Mouse (Mus musculus) inflammation-experienced regulatory T-cells, adult 6 months (primary cell): ENCODE results near the gene Pik3c2g. TPM values are rescaled to one million over a fixed set of nuclear protein-coding genes. Genes with fewer than 3 reads are reported as not detected.

Experiments used
- ATAC-seq: one replicate; pipeline ENCODE4 v1.8.0; 2017
- polyA plus RNA-seq, 3 experiments: library from polyadenylated mRNA; unstranded; fragments of 100-300 nt; shearing (Covaris generic); gene quantifications; one replicate each; pipeline ENCODE4 v1.2.1; 2017

Pik3c2g gene
- polyA plus RNA-seq, 3 experiments from 2014 or later: 0.25 TPM; not detected in 2

DNA sequence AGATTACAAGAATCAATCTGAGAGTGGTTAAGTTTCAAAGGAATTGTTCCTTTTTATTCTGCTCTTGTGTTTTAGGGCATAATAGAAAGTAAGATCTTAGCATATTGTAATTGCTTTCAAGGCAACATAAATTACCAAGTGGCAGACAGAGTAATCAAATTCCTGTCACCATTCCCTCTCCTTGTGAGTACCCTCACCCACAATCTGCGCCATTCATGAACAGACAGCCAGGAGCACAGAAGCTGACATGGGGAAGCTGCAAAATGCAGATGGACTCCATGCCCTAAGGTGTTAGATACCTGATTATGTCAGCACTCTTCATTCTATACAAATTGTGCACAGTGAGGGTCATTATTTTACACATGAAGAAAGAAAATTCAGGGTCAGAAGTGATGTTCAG lies 255.6 kb downstream of the Pik3c2g start:
- no peak for ATAC-seq

DNA sequence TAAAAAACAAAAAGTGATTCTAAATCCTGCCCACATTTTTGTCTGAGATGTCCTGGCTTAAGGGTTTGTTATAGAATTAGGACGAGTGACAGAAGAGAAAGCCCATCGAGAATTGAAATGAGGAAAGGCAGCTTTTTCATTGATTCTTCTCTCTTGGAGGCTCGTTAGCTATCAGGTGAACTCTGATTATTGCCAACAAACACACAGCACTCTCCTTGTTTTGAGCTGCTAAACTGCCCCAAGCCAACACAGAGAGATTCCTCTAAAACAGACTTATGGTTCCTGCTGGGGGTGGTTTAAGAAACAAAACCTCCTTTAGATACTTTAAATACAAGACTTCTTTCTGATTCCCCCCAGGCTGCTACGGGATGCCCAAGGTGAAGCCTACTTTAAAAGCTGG lies 256.5 kb downstream of the Pik3c2g start:
- no peak for ATAC-seq

DNA sequence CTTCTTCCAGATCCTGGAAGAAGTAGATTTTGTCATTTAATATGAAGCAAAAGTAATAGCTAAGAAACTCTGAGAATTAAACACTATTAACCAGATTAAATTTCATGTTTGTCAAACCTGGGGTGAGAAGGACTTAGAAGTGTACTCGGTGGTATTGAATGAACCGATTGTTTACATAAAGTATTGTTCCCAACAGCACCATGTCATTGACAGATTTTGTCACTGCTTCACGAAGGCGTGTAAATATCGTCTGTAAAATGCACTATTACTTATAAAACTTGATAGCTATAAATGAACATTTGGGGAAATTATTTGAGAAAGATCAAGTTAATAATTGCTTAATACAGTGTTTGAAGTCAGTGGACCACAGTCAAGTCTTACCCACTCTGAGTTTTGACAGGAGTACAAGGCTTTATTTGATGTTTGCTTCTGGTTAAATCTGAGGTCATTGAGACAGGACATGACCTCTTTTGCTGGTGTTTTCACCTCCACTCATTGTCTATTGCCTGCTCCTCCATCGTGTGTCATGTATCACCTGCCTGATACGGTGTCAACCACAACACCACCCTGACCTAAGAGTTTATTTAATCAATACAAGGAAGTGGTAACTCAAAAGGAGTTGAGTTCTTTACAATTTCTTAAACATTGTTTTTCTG lies 260.0 kb downstream of the Pik3c2g start:
- ATAC-seq: no peak

DNA sequence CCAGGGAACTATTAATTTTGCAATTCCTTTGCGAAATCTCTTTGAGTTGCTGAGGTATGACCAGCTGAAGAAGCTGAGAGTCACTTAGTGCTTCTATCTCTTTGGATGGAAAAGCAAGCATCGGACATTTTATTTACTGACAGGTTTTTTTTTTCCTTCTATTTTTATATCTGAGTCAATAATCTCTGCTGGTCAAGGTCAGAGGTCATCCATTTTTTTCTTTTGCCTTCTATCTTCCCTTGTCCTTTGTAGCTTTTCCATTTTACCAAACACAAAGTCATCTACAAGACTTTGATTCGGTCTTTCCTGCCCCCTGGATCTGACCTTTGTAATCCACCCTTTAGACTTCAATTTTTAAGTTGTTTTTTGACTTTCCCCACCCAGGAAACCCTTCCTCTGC lies 262.9 kb downstream of the Pik3c2g start:
- no peak for ATAC-seq

DNA sequence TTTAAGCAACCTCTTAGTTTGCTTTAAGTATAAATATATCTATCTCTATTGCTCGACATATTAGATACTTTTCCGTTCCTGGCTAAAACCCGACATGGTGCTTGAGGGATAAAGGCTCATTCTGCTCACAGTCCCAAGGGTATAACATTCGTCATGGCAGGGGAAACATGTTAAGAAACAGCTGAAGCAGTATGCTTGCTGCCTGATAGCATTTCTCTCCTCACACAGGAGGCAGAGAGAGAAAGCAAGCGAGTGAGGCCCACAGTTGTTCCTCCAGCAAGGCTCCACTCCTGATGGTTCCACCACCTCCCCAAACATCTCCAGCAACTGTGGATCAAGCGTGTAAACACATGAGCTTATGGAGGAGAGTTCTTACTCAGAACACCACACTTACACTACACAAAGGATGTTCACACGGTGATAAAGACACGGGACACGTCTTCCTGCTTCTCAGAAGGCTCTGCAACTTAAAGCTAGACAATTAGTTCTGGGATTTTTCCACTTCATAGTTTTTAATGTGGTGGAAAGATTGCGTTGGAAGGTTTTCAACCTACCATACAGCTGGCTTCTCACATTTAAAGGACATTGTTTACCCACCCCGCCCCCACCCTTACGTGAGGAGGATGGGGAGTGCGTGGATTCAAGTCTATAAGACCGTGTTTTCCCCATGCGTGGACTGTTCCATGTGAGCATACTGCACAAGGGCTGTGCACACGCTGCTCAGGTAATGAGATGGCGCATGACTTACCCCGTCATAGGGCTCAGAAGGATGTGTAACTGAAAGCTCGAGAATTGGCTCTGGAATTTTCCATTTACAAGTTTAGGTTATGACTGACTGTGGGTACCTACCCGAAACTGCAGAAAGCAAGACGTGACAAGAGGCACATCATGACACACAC lies 264.9 kb downstream of the Pik3c2g start:
- ATAC-seq: no peak

DNA sequence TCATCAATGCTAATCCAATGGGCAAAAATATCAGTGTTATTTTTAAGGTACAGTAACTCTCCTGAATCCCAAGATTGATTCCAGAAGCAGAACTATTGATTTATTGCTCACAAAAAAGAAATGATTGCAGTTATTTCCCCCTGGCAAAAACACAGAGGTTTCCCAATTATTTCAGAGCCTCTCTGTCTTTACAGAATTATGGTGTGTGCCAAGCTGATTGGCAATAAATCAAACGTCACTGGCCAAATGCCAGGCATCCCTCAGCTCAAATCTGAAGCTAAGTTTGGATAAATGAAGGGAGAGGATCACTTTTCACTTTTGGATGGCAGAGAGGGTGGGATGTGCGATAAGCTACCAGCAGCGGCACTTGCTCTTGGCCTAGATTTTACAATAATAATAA lies 265.8 kb downstream of the Pik3c2g start:
- ATAC-seq: no peak

DNA sequence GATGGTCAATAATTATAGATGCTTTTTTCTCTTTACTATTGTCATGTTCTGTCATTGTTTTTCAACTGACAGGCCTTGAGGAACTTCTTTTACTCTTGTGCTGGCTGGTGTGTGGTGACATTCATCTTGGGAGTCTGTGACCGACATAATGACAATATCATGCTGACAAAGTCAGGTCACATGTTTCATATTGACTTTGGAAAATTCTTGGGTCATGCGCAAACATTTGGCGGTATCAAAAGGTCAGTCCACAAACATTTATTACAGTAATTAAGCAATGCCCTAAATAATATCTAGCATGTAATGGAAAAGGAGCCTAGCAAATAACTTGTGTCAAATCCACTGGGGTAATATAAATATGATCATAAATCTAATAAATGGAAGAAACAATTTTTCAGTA lies 273.1 kb downstream of the Pik3c2g start:
- ATAC-seq: no peak

DNA sequence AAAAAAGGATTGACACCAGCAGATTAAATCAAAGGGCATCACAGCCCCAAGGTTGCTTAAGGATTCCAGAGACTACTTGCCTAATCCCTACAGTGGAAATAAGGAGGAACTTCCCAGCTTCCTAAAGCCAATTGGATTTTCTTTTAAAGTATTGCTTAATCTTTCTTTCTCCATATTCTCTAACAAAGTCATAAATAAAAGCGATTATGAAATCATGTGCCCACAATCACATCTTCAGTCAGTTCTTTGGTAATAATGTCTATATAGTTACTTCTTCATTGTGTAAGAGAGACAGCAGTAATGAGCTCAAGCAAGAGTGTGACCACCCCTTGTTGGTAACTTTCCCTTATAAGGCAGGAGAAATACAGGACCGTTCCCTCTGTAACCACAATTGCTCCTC lies 274.5 kb downstream of the Pik3c2g start:
- ATAC-seq: no peak

DNA sequence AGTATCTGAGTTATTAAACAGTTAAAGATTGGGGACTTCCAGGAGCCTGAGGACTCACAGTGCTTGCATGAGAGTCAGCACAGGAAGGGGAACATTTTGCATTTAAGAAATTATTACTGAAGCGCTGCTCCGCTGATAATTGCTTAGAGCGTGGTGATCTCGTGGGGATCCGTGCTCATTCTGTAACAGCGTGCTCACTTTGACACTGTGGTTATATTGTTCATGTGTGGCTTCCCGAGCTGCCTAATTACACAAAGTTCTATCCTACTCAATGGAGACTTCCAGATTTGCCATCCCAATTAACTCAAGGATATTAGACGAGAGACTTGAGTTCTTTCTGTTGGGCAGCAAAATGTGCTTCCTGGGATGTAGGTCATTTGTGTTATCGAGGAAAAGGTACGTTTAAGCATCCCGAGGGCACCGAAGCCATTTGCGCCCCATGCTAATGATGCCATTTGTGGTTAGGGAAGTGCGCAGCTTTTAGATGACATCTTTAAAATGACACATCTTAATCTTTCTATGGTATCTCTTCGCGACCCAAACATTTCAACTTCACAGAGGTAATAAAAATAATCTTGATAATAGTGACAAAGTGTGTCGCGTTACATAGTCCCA lies 278.1 kb downstream of the Pik3c2g start:
- no peak for ATAC-seq

DNA sequence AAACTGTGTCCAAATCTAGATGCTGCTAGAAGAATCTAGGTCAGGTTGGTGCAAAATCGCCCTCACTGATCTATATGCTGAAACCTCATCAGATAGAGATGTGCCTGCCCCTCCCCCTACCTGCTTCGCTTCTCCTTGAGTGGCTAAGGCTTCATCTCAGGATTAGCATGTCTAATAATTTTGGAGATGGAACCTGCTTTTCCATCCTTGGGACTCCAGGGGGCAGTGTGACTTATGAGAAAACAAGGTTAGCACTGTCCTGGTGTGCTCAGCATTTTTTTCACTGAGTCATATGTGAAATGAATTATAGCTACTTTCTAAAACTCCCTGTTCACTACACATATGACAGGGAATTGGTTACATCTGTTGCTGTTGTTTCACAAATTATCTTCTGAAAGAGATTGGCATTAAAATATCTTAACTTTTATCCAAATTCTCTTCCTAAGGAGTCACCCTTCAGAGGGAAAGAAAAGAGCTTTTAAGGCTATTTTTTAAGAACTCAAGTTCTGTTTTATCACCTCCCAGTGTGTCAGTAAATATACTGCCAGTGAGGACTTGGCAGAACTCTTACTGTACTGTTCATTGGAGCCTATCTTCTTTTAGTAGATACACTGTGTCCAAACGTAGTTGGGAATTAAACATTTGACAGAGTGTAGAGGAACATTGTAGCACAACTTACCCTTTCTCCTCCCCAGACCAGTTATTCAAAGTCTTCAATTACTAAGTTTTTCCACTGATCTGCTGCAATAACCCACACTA lies 287.6 kb downstream of the Pik3c2g start:
- no peak for ATAC-seq

DNA sequence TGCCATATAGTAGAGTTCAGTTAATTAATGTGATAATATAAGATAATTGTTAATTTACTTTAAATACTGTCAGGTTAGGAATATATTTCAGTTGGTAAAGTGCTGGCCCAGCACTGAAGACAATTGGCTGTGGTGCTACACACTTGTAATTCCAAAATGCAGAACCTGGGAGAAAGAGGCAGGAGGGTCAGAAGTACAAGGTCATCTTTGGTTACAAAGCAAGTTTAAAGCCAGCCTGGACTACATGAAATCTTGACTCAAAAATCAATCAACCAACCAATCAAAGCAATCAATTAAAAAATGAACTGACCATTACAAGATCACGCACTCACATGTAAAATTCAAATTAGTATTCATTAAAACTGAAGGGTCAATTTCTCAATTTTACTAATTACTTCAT lies 289.7 kb downstream of the Pik3c2g start:
- no peak for ATAC-seq

DNA sequence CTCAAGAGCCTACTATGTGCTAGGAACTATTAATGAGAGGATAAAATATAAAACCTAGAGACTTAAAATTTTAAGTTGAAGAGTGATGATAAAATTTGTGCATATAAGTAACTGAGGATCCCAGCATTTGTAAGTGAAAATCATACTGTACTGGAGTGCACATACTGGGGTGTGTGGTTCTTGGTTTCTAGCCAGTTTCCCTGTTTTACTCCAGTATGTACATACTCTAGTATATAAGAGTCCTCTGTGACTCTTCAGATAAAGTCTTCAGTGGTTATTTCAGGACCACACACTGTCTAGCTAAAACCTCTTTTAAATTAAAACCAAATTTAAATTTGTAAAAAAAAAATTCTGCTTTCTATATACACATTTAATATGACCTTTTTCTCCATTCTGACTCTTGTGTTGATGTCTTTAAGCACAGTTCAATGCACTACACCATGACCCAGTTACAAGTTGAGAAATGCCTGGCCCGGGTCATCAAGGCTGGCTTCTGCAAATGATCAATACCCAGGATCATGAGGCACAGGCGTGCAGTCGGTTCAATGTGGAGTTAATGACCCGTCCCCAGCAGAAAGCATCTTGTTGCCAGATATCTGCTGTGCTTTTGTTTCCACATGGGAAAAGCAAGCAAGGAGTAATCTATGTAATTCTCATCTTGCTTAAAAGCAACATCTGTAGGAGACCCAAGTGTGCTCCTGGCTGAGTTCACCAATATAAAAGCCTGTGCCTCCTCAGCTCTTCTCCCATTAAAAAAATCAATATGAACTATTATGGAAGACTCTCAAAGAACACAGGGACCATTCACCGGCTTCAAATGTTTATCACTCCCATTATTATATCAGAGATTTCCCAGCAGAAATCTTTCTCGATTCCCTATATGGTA lies 290.7 kb downstream of the Pik3c2g start:
- no peak for ATAC-seq

DNA sequence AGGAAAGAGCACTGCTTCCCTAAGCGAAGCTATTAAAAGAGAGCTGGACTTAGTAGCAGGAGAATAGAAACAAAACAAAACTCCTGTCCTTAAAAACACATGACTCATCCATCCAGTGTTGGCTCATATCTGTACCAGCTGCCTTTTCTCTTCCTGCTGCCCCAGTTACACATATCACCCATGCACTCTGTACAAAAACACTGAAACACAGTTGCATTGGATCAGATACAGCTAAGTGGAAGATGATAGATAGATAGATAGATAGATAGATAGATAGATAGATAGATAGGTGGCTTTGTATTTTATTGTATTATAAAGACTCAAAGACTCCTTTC lies 291.3 kb downstream of the Pik3c2g start:
- ATAC-seq: no peak

DNA sequence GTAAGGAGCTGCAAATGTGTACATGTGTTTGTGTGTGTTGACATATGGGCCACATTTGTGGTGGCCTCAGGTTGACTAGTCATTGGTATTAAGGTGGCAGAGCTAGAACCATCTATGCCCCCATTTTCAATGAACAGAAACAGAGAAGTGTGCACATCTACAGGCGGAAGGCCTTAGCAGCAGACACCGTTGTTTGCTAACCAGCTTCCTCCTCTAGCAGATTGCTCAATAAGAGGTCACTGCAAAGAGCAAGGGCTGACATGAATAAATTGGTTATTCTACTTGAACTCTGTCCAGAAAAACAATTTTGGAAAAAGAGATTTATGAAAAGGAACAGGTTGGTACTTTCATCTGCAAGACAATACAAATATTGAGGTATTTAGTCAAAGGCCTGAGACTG lies 295.1 kb downstream of the Pik3c2g start:
- no peak for ATAC-seq

DNA sequence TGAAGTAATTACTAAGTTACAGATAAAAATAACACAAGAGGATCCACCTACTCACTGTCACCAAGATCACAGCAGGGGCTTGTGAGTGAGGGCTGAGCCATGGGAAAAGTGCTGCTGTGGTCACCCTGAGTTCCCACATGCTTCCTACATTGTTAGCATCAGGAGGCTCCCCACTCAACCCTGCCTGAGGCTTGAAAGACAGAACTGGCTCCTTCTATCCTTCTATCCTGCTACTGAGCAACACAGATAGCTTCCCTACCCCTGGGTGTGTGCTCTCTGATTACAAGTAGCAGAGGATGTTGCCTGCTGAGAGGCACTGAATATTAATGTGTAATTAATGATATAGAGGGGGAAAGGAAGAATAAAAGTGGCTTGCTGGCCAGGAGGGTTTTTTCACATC lies 300.2 kb downstream of the Pik3c2g start:
- no peak for ATAC-seq

DNA sequence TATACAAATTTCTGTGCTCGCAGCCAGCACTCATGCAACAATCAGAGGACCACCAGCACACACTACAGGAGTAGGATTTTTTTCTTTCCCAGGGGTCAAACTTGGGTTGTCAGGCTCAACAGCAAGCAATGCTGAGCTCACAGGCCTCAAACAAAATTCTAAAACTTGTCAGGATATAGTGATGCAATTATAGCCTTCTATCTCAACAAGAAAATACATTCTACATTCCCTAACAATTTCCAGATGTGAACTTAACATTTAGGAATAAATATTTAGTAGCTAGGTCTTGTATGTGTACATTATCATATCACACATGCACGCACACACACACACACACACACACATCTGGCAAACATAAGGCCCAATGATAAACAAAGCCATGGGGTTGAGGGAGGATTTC lies 308.6 kb downstream of the Pik3c2g start:
- no peak for ATAC-seq

DNA sequence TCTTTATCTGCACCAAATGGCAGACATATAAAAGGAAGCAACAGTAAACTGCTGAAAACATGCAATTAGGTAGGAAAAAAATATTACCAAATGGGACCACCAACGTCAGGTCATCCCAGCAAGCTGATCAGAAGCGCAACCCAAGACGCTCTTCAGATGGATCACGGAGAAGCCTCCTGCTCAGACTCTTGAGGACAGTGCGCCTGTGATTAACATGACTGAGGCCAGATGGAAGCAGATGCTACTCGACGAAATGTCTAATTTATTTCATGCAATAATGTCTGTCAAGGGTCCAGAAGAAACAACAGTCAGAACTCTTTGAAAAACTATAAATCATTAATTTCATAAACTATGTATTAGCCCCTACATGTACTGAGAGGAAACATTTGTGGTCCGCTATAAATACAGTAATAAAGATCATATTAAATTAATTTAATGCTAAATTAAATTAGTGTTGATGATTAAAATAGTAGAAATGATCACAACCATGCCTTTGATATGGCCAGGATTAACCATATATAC lies 312.7 kb downstream of the Pik3c2g start:
- ATAC-seq: no peak

DNA sequence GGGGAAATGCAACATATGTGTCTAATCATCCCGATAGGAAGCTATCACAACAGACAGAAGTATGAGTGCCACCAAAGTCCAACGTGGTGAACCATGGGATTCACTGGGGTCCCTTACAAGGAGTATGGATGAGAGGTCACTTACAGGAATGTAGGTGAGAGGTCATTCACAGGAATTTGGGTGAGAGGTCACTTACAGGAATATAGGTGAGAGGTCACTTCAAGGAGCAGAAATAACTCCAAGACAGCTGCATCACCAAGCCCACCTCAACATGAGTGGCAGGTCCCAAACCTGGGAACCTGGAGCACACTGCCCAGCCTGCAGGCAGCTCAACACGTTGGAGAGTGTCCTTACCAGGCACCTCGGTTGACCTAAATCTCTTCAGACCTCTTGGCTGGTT lies 314.8 kb downstream of the Pik3c2g start:
- no peak for ATAC-seq

DNA sequence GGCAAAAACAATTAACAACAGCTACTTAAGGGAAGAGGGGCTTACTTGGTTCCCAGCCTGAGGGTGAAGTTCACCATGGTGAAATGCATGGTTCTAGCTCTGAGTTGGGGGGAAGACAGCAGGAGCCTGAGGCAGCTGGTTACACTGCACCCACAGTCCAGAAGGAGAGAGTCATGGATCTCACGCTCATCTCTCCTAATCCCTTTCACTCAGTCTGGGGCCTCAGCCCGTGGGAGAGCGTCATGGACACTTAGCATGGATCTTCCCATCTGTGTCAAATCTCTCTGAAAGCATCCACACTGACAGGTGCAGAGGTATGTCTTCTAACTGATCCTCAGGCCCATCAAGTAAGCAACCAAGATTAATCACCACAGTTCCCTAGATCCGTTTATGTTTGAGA lies 320.1 kb downstream of the Pik3c2g start:
- no peak for ATAC-seq

DNA sequence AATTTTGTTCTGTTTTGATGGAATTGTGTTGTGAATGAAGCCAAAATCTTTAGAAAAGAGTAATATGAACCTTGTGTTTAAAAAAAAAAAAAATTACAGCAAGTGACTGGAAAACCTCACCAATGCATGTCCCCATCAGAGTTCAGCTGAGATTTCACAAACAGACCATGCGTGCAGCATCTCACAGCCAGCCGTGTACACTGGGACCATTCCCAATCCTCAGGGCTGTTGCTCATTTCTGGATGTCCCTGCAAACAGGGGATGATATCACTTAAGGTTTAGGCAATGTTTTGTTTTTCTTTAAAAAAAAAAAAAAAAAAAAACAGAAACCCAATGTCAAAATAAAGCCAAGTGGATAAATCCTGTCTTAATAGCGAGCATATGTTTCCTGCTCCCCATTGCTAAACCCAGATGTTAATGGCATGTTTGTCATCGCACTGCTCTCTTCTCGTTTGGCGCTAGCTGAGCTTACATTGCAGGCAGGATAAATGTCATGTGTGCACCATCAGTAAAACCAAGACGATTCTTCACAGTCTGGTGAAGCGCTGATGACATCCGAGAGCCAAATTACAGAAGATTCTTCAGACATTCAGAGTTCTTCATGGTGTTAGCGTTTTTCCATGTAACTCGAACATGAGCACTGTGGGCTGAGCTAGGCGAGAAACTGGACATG lies 322.1 kb downstream of the Pik3c2g start:
- ATAC-seq: no peak

DNA sequence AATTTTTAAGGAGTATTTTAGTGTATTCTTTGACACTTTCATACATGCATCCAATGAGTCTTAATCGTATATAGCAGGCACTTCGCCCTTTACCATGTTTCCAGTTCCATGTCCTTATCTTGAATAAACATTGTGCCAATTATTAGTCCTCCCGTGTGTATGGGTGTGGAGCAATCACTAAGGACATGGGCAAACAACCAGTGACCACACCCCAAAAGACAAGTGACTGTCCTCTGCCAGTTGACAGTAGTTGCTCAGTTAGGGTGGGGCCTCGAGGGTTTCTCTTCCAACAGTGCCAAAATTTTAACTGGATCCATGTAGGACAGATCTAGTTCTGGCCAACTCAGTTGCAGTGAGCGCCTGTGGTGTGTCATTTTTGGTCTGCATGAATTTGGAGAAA lies 341.7 kb downstream of the Pik3c2g start:
- no peak for ATAC-seq
